Mouse (Mus musculus) kidney, postnatal 0 days (tissue): ENCODE results near the gene Cep78. TPM values are rescaled to one million over a fixed set of nuclear protein-coding genes. Genes with fewer than 3 reads are reported as not detected.

Source experiments
- ATAC-seq: fragments of 200-750 bp; cut with Nextera tagmentation; replicated peaks from 2 replicates; pipeline ENCODE4 v1.8.0; 2017; ENCODE audit warnings: low read depth, moderate number of reproducible peaks, moderate TSS enrichment, moderate library complexity; ENCODE audit not compliant: low FRiP score
- DNase-seq: peaks from one replicate; pipeline ENCODE4 v3.0.0-alpha.2; 2016; ENCODE audit warnings: low spot score
- H3K27ac ChIP-seq: fragments of 300-500 bp; sonication (generic); 2 replicates; pipeline ENCODE4 v1.5.1; 2014; ENCODE audit warnings: mild to moderate bottlenecking
- H3K27me3 ChIP-seq: fragments of 300-500 bp; sonication (generic); 2 replicates; pipeline ENCODE4 v1.6.1; 2014; ENCODE audit warnings: low read length, mixed read lengths; ENCODE audit not compliant: insufficient read depth
- H3K36me3 ChIP-seq: fragments of 300-500 bp; sonication (generic); 2 replicates; pipeline ENCODE4 v1.6.1; 2014; ENCODE audit warnings: low read length, mixed read lengths; ENCODE audit not compliant: insufficient read depth
- H3K4me1 ChIP-seq: fragments of 300-500 bp; sonication (generic); replicated peaks from 2 replicates; pipeline ENCODE4 v1.6.1; 2014; ENCODE audit warnings: antibody characterized with exemption, low read length, mixed read lengths; ENCODE audit not compliant: insufficient read depth
- H3K4me2 ChIP-seq: fragments of 300-500 bp; sonication (generic); 2 replicates; pipeline ENCODE4 v1.6.1; 2014; ENCODE audit warnings: mild to moderate bottlenecking, low read length, moderate library complexity, mixed read lengths
- H3K4me3 ChIP-seq: fragments of 300-500 bp; sonication (generic); replicated peaks from 2 replicates; pipeline ENCODE4 v1.5.1; 2014; ENCODE audit warnings: low read depth, low read length
- H3K9ac ChIP-seq: fragments of 300-500 bp; sonication (generic); 2 replicates; pipeline ENCODE4 v1.6.1; 2014; ENCODE audit warnings: low read depth, low read length
- H3K9me3 ChIP-seq: fragments of 300-500 bp; sonication (generic); replicated peaks from 2 replicates; pipeline ENCODE4 v1.6.1; 2016; ENCODE audit warnings: low read length, inconsistent platforms, mixed read lengths
- CTCF ChIP-seq: IDR thresholded peaks from 2 replicates; pipeline ENCODE4 v1.5.1; 2016; ENCODE audit warnings: antibody characterized with exemption, low read depth, mild to moderate bottlenecking, moderate library complexity
- WGBS: fragments of 180-500 bp; shearing (Covaris S2); extraction: QIAGEN DNeasy Blood & Tissue Kit; methylation state at CpG from one replicate; pipeline ENCODE4 v1.1.7; 2014; 5-methylcytosine and 5-hydroxymethylcytosine counted together
- polyA plus RNA-seq: library from polyadenylated mRNA; unstranded; fragments of >200 nt; fragmentation: Nextera tagmentation; extraction: Ambion mirVana; gene quantifications from 2 replicates; pipeline ENCODE4 v1.2.1, GENCODE M21; 2015

Gene Cep78
- polyA plus RNA-seq, 1 experiment from 2014 or later = 15.3 TPM

- no peak overlapping the region for H3K9ac ChIP-seq
- peak; percentile 85 for DNase-seq
- H3K9me3 ChIP-seq = no peaks in the 10 kb centered on the region
- H3K36me3 ChIP-seq = no peaks in the 10 kb centered on the region
- H3K4me3 ChIP-seq = no peak overlapping the region
- H3K27me3 ChIP-seq = no peaks in the 10 kb centered on the region
- WGBS = 24% methylated on average over 10 of the region's 10 CpGs
- ATAC-seq = peak; percentile 78; the same call in 1 of the 2 replicates
- peak overlapping the region; percentile 9; the same call in 1 of the 2 replicates for H3K4me2 ChIP-seq
- peak overlapping the region; percentile 14; the same call in 1 of the 2 replicates for H3K27ac ChIP-seq
- H3K4me1 ChIP-seq = no peaks in the 10 kb centered on the region
- TF ChIP-seq CTCF = no peak
These were observed 37.4 kb upstream of the Cep78 start for GRCm38 (mm10) chr19:16022178-16022577.

DNA sequence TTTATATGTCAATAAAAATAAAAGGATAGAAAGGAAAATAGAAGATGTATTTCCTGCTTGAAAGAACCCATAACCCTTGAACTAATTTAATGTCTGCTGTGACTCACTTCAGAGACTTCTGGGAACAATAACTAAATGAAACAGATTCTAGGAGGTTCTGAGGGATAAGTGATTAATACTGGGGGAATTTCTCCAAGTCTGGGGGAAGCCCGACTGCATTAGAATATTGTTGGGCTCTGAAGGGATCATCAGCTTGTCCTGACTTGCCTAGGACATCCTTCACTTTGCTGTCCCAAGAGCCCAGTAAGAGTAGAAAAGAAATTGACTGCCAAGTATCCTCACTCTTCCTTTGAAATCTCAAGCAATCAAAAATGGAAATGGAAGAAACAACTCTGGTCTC, 31.4 kb upstream of the Cep78 start:
- WGBS = 70% methylated on average over 1 of the region's 1 CpGs
- no peaks in the 10 kb centered on the region for H3K9me3 ChIP-seq
- H3K4me2 ChIP-seq = no peak overlapping the region
- no peaks in the 10 kb centered on the region for H3K4me1 ChIP-seq
- peak; percentile 74 for DNase-seq
- no peak for TF ChIP-seq CTCF
- no peak overlapping the region for H3K9ac ChIP-seq
- no peak overlapping the region for H3K4me3 ChIP-seq
- H3K36me3 ChIP-seq = no peaks in the 10 kb centered on the region
- H3K27ac ChIP-seq = no peak overlapping the region
- ATAC-seq = no peak
- H3K27me3 ChIP-seq = no peaks in the 10 kb centered on the region

DNA sequence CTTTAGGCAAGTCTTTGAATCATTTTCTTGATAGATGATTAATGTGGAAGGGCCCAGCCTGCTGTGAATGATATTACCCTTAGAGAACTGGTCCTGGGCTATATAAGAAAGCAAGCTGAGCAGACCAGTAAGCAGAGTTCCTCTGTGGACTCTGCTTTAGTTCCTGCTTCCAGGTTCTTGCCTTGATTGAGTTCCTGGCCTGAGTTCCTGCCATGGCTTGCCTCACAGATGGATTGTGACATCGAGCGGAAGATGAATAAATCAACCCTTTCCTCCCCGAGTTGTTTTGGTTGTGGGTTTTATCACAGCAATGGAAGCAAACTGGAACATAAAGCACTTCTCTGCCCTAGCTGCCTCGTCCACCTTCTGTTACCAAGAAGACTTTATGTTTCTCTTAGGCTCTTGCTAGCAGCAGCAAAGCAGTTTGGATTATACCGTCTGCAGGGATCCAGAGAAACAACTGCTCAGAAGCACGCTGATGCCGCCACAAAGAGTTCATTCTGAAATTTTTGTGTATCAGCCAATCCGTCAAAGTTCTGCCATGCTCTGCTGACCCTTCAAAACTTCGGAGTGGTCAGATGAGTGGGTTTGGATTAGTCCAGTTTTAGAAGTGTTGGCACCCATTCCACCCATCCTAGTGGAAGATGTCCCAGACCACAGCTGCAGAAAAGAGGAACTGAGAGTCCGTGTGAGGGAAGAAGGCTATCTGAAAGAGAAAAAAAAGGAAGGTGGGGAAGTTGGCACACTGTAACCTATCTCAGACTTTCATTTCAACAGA, 30.6 kb upstream of the Cep78 start:
- no peak for ATAC-seq
- WGBS = 65% methylated on average over 10 of the region's 10 CpGs
- H3K4me1 ChIP-seq = no peaks in the 10 kb centered on the region
- H3K27me3 ChIP-seq = no peaks in the 10 kb centered on the region
- no peak for TF ChIP-seq CTCF
- no peak overlapping the region for H3K4me3 ChIP-seq
- H3K4me2 ChIP-seq = no peak overlapping the region
- H3K36me3 ChIP-seq = no peaks in the 10 kb centered on the region
- no peaks in the 10 kb centered on the region for H3K9me3 ChIP-seq
- H3K9ac ChIP-seq = no peak overlapping the region
- DNase-seq = no peak
- peak overlapping the region; percentile 38; the same call in 1 of the 2 replicates for H3K27ac ChIP-seq

- Histone ChIP-seq H3K36me3 (no peaks in the 10 kb centered on the region), H3K4me2 (no peak overlapping the region), H3K9me3 (no peaks in the 10 kb centered on the region), H3K27ac (no peak overlapping the region), H3K4me1 (no peaks in the 10 kb centered on the region), H3K4me3 (no peak overlapping the region), H3K9ac (no peak overlapping the region), H3K27me3 (no peaks in the 10 kb centered on the region)
- TF ChIP-seq CTCF = no peak
- ATAC-seq (no peak), DNase-seq (no peak)
- 72% methylated on average over 6 of the region's 6 CpGs for WGBS
These were observed 25.1 kb upstream of the Cep78 start for GRCm38 (mm10) chr19:16009746-16010337.

- Histone ChIP-seq H3K4me3 (no peak overlapping the region), H3K9me3 (no peaks in the 10 kb centered on the region), H3K9ac (no peak overlapping the region), H3K27ac (no peak overlapping the region), H3K4me1 (no peaks in the 10 kb centered on the region), H3K27me3 (no peaks in the 10 kb centered on the region), H3K4me2 (no peak overlapping the region), H3K36me3 (no peaks in the 10 kb centered on the region)
- ATAC-seq (no peak), DNase-seq (no peak)
- TF ChIP-seq CTCF = no peak
- WGBS = 79% methylated on average over 4 of the region's 4 CpGs
These were observed 24.3 kb upstream of the Cep78 start for GRCm38 (mm10) chr19:16009111-16009510.

DNA sequence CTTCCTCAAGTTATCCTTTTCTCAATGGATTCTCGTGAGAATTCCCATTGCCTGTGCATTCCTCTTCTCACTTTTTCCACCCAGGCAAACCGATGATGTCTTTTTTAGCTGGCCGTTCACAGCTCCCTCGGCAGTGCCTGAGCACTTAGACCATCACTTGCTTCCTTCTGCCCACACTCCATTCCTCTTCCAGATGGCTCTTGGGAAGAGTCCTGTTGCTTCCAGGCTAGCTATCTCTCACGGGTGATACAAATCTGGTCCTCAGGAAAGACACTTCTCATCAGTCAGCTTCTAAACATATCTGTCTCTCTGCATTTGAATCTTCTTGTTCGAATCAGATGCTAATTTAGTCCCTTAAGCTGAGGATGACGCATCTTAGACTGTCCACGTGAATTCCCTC, 22.3 kb upstream of the Cep78 start:
- Histone ChIP-seq H3K4me3 (no peak overlapping the region), H3K9me3 (no peaks in the 10 kb centered on the region), H3K4me1 (no peaks in the 10 kb centered on the region), H3K27ac (no peak overlapping the region), H3K27me3 (no peaks in the 10 kb centered on the region), H3K4me2 (no peak overlapping the region), H3K36me3 (no peaks in the 10 kb centered on the region), H3K9ac (no peak overlapping the region)
- no peak for TF ChIP-seq CTCF
- 90% methylated on average over 8 of the region's 8 CpGs for WGBS
- DNase-seq = no peak
- ATAC-seq = no peak
